Mouse (Mus musculus): Measurements from ENCODE around the gene Tbca. TPM values are rescaled to one million over a fixed set of nuclear protein-coding genes. Genes with fewer than 3 reads are reported as not detected.

Gene Tbca
- total and polyA plus RNA-seq, 2 experiments from 2014 or later: 348 to 375 TPM

- DNase-seq: no peak
- no peak for TF ChIP-seq CTCF (IDR thresholded peaks at IDR 0.05; ENCODE audit: low read depth)
- Histone ChIP-seq H3K36me3 (ENCODE audit: insufficient read depth) (no peaks in the 10 kb centered on the region), H3K4me2 (ENCODE audit: low read depth) (no peak overlapping the region), H3K9ac (no peak overlapping the region), H3K27me3 (ENCODE audit: insufficient read depth, low read length) (no peaks in the 10 kb centered on the region), H3K27ac (ENCODE audit: low read depth, low read length) (no peak overlapping the region), H3K4me3 (ENCODE audit: low read depth, low read length) (no peak overlapping the region), H3K9me3 (ENCODE audit: low read length) (no peaks in the 10 kb centered on the region), H3K4me1 (ENCODE audit: insufficient read depth) (no peaks in the 10 kb centered on the region)
- ATAC-seq: no peak
- 69% methylated on average over 7 of the region's 7 CpGs for WGBS
Measured at GRCm38 (mm10) chr13:94847870-94848269, 59.2 kb downstream of the Tbca start.

- DNase-seq (no peak), ATAC-seq (no peak)
- Histone ChIP-seq H3K9me3 (ENCODE audit: low read length) (no peaks in the 10 kb centered on the region), H3K9ac (no peak overlapping the region), H3K4me3 (ENCODE audit: low read depth, low read length) (no peak overlapping the region), H3K27ac (ENCODE audit: low read depth, low read length) (no peak overlapping the region), H3K27me3 (ENCODE audit: insufficient read depth, low read length) (no peaks in the 10 kb centered on the region), H3K4me1 (ENCODE audit: insufficient read depth) (no peaks in the 10 kb centered on the region), H3K4me2 (ENCODE audit: low read depth) (no peak overlapping the region), H3K36me3 (ENCODE audit: insufficient read depth) (no peaks in the 10 kb centered on the region)
- WGBS: 80% methylated on average over 13 of the region's 13 CpGs
- no peak for TF ChIP-seq CTCF (IDR thresholded peaks at IDR 0.05; ENCODE audit: low read depth)
Measured at GRCm38 (mm10) chr13:94849351-94849750, 60.6 kb downstream of the Tbca start.

GRCm38 (mm10) chr13:94858016-94858575 lies 69.4 kb downstream of the Tbca start:
- DNase-seq (no peak), ATAC-seq (no peak)
- H3K36me3 ChIP-seq (ENCODE audit: insufficient read depth): no peaks in the 10 kb centered on the region
- no peak overlapping the region for H3K4me3 ChIP-seq (ENCODE audit: low read depth, low read length)
- H3K27me3 ChIP-seq (ENCODE audit: insufficient read depth, low read length): peaks cover 8% of the 10 kb centered on the region
- H3K4me2 ChIP-seq (ENCODE audit: low read depth): no peak overlapping the region
- H3K9ac ChIP-seq: no peak overlapping the region
- no peak overlapping the region for H3K27ac ChIP-seq (ENCODE audit: low read depth, low read length)
- H3K4me1 ChIP-seq (ENCODE audit: insufficient read depth): no peaks in the 10 kb centered on the region
- TF ChIP-seq CTCF (IDR thresholded peaks at IDR 0.05; ENCODE audit: low read depth): no peak
- 65% methylated on average over 8 of the region's 8 CpGs for WGBS
- no peaks in the 10 kb centered on the region for H3K9me3 ChIP-seq (ENCODE audit: low read length)

GRCm38 (mm10) chr13:94859256-94859655 lies 70.5 kb downstream of the Tbca start:
- 79% methylated on average over 8 of the region's 8 CpGs for WGBS
- Histone ChIP-seq H3K9me3 (ENCODE audit: low read length) (no peaks in the 10 kb centered on the region), H3K4me1 (ENCODE audit: insufficient read depth) (no peaks in the 10 kb centered on the region), H3K36me3 (ENCODE audit: insufficient read depth) (no peaks in the 10 kb centered on the region), H3K27ac (ENCODE audit: low read depth, low read length) (no peak overlapping the region), H3K4me2 (ENCODE audit: low read depth) (no peak overlapping the region), H3K27me3 (ENCODE audit: insufficient read depth, low read length) (peaks cover 17% of the 10 kb centered on the region), H3K9ac (no peak overlapping the region), H3K4me3 (ENCODE audit: low read depth, low read length) (no peak overlapping the region)
- DNase-seq (no peak), ATAC-seq (no peak)
- TF ChIP-seq CTCF (IDR thresholded peaks at IDR 0.05; ENCODE audit: low read depth): no peak

GRCm38 (mm10) chr13:94862491-94863230 lies 74.0 kb downstream of the Tbca start:
- 80% methylated on average over 5 of the region's 5 CpGs for WGBS
- TF ChIP-seq CTCF (IDR thresholded peaks at IDR 0.05; ENCODE audit: low read depth): no peak

GRCm38 (mm10) chr13:94866906-94867305 lies 78.2 kb downstream of the Tbca start:
- H3K27ac ChIP-seq (ENCODE audit: low read depth, low read length): no peak overlapping the region

More at GRCm38 (mm10) chr13:94862491-94863230, 74.0 kb downstream of the Tbca start:
- no peaks in the 10 kb centered on the region for H3K36me3 ChIP-seq (ENCODE audit: insufficient read depth)
- DNase-seq (no peak), ATAC-seq (no peak)
- H3K4me3 ChIP-seq (ENCODE audit: low read depth, low read length): no peak overlapping the region
- no peak overlapping the region for H3K9ac ChIP-seq
- no peak overlapping the region for H3K27ac ChIP-seq (ENCODE audit: low read depth, low read length)
- peaks cover 51% of the 10 kb centered on the region for H3K27me3 ChIP-seq (ENCODE audit: insufficient read depth, low read length)
- H3K4me2 ChIP-seq (ENCODE audit: low read depth): no peak overlapping the region
- H3K9me3 ChIP-seq (ENCODE audit: low read length): no peaks in the 10 kb centered on the region
- no peaks in the 10 kb centered on the region for H3K4me1 ChIP-seq (ENCODE audit: insufficient read depth)

GRCm38 (mm10) chr13:94867772-94868171 lies 79.1 kb downstream of the Tbca start:
- no peak for TF ChIP-seq CTCF (IDR thresholded peaks at IDR 0.05; ENCODE audit: low read depth)
- H3K27me3 ChIP-seq (ENCODE audit: insufficient read depth, low read length): peaks cover 89% of the 10 kb centered on the region
- H3K9me3 ChIP-seq (ENCODE audit: low read length): no peaks in the 10 kb centered on the region
- no peak overlapping the region for H3K9ac ChIP-seq
- no peak overlapping the region for H3K27ac ChIP-seq (ENCODE audit: low read depth, low read length)
- ATAC-seq: no peak
- H3K4me1 ChIP-seq (ENCODE audit: insufficient read depth): peaks cover 5% of the 10 kb centered on the region; the same call in 1 of the 2 replicates
- WGBS: 31% methylated on average over 4 of the region's 4 CpGs
- H3K4me3 ChIP-seq (ENCODE audit: low read depth, low read length): no peak overlapping the region
- H3K4me2 ChIP-seq (ENCODE audit: low read depth): no peak overlapping the region
- H3K36me3 ChIP-seq (ENCODE audit: insufficient read depth): no peaks in the 10 kb centered on the region
- DNase-seq: no peak

More at GRCm38 (mm10) chr13:94866906-94867305, 78.2 kb downstream of the Tbca start:
- H3K36me3 ChIP-seq (ENCODE audit: insufficient read depth): no peaks in the 10 kb centered on the region
- no peak overlapping the region for H3K4me3 ChIP-seq (ENCODE audit: low read depth, low read length)
- 9% methylated on average over 2 of the region's 2 CpGs for WGBS
- H3K9me3 ChIP-seq (ENCODE audit: low read length): no peaks in the 10 kb centered on the region
- ATAC-seq (no peak), DNase-seq (no peak)
- no peak overlapping the region for H3K9ac ChIP-seq
- no peak overlapping the region for H3K4me2 ChIP-seq (ENCODE audit: low read depth)
- no peak for TF ChIP-seq CTCF (IDR thresholded peaks at IDR 0.05; ENCODE audit: low read depth)
- H3K4me1 ChIP-seq (ENCODE audit: insufficient read depth): peaks cover 5% of the 10 kb centered on the region; the same call in 1 of the 2 replicates
- peaks cover 87% of the 10 kb centered on the region for H3K27me3 ChIP-seq (ENCODE audit: insufficient read depth, low read length)
